Mouse (Mus musculus) frontal cortex, postnatal 36 days (tissue): ENCODE data around the gene Rpl26.

Source experiments
- DNase-seq, 2 experiments: peaks; one replicate each; pipeline ENCODE4 v3.0.0; 2022; ENCODE audit warnings: low spot score in 2 of 2

The Rpl26 gene

GRCm38 (mm10) chr11:68890625-68891024, 10.8 kb upstream of the Rpl26 start:
- no peak for DNase-seq

GRCm38 (mm10) chr11:68891823-68892222, 9.6 kb upstream of the Rpl26 start:
- DNase-seq: no peak

DNA sequence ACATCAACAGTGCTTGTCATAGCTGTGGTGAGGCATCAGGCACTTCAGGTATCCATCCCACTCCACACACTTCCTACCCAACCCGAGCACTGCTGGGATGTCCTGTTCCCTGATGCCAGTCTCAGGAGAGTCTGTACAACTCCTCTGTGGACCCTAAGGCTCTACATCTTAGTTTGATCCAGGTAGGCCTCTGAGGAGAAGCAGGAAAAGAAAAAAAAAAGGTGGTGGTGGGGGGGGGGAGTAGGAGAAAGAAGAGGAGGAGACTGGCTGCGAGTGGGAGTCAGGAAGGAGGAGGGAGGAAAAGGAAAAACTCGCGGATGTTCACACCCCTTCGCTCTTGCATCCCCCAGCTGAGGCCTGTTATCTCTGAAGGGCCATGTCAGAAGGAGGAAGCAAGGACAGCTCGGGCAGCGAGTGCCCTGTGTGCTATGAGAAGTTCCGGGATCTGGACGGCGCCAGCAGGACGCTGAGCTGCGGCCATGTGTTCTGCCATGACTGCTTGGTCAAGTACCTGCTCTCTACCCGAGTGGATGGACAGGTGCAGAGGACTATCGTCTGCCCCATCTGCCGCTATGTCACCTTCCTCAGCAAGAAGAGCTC, 9.1 kb upstream of the Rpl26 start:
- DNase-seq: no peak

- DNase-seq: no peak
These were observed 7.4 kb upstream of the Rpl26 start for GRCm38 (mm10) chr11:68893911-68894464.

- DNase-seq: no peak
These were observed 5.1 kb upstream of the Rpl26 start for GRCm38 (mm10) chr11:68896247-68896646.

DNA sequence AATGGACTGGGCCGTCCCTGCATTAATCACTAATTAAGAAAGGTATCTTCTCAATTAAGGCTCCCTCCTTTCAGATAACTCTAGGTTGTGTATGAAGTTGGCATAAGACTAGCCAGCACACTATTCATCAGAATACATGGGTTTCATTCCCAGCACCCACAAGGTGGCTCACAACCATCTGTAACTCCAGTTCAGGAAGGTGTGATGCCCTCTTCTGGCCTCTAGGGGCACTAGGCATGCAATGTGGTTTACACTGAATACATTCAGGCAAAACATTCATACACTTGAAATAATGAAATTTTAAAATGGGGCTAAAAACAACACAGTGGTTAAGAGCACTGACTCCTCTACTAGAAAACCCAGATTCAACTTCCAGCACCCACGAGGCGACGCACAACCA, 4.3 kb upstream of the Rpl26 start:
- DNase-seq: peak in 1 of 2 experiments; percentile 23

DNA sequence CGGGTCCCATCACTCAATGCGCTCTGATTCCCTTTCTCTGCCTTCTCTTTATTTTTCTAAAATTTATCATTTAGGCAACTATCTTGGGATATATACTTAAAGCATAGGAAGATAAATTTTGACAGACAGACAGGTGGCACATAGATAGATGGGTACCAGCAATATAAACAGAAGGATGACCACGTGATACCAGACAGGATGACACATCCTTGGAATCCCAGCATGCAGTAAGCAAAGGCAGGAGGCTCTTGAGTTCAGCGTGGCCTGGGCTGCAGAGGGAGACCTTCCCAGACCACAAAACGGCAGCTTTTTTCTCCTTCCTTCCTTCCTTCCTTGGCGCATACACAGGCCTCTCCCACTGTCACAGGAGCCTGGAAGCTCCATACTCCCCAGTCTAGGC, 3.5 kb upstream of the Rpl26 start:
- no peak for DNase-seq

DNA sequence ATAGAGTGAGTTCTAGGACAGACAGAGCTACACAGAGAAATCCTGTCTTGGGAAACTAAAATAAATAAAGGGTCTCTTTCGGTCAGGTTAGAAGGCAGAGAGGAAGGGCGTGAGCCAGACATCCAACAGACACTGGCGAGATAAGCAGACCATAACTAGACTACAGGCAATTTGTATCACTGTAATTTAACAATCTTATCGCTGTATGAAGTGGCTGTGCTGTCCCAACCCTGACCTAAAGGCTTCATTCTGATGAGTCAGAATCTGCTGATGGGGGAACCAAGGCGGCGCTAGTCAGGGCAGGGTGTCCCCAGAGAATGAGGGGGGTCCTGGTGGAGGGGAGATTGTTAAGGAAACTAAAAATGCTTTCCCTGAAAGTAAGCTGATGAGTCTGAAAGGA, 2.6 kb upstream of the Rpl26 start:
- no peak for DNase-seq

DNA sequence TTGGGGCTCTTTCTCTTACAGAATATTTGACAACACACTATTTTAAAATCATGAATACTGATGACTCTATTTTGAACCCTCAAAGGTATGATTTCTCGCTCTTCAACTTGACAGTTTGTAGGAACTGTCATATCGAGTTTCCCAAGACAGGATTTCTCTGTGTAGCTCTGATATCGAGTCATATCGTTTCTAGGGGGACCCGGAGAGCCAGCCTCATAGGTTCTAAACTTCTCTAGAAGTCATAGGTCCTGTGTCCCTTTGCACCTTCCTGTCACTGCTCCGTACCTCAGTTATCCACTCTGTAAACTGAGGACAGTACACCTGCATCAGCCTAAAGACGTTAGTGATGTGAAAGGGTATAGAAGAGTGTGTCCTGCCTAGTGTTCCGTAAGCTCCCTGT, 1.6 kb upstream of the Rpl26 start:
- no peak for DNase-seq

GRCm38 (mm10) chr11:68900519-68901350, 648 bp upstream of the Rpl26 start:
- DNase-seq: peak in 1 of 2 experiments; percentile 8

DNA sequence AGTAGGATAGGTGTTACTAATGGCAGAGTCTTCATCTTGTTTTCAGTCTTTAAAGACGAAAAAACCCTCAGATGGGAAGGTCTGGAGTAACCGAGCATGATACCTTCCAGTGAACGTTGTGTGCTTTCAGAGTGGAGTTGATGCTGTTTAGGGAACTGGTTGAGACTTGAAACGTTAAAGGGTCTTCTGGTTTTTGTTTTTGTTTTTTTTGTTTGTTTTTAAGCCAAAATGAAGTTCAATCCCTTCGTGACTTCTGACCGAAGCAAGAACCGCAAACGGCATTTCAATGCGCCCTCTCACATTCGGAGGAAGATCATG, 623 bp downstream of the Rpl26 start:
- no peak for DNase-seq

- no peak for DNase-seq
These were observed 984 bp downstream of the Rpl26 start for GRCm38 (mm10) chr11:68902367-68902766.

- DNase-seq: no peak
These were observed 1.4 kb downstream of the Rpl26 start for GRCm38 (mm10) chr11:68902823-68903222.

DNA sequence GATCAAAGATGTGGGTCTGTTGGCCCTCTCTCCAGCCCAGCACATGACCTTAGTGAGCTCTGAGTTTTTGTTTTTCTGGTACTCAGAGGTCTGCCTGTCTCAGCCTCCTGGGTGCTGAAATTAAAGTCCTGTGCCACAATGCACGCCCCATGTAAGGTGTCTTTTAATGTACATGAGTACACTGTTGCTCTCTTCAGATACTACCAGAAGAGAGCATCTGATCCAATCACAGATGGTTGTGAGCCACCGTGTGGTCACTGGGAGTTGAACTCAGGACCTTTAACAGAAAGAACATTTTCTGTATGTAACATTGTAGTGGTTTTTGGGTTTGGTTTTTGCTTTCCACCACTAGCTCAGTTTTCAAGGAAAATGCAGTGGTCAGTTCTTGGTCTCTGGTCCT, 2.4 kb downstream of the Rpl26 start:
- no peak for DNase-seq

DNA sequence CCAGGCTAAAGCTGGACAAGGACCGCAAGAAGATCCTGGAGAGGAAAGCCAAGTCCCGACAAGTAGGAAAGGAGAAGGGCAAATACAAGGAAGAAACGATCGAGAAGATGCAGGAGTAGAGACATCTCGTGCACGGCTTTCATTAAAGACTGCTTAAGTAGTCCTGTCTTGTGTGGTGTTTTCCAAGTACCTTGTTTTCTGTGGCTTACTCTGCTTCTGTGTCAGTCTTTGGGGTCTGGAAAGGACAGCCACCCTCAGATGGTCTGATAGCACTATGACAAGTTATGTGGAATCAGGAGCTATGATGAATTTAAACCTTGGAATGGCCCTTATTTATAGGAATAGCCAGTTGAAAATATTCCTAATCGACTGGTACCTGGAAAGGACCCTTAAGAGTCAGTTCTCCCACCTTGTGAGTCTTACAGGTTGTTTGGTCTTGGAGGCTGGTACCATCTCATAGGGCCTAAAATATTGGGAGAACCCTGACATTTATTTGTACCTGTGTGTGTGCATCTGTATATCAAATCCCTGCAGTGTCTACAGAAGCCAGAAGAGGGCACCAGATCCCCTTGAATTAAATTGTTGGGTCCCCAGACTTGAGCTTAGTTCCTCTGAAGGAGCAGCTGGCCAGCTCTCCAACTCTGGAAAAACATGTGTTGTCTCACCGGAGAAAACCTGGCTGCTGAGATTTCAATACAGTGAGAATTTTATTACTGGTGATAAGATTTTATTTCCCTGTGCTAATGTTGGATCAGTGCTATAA, 3.2 kb downstream of the Rpl26 start:
- peak; percentile 77 to 92 for DNase-seq

- no peak for DNase-seq
These were observed 3.8 kb downstream of the Rpl26 start for GRCm38 (mm10) chr11:68905138-68905531.

DNA sequence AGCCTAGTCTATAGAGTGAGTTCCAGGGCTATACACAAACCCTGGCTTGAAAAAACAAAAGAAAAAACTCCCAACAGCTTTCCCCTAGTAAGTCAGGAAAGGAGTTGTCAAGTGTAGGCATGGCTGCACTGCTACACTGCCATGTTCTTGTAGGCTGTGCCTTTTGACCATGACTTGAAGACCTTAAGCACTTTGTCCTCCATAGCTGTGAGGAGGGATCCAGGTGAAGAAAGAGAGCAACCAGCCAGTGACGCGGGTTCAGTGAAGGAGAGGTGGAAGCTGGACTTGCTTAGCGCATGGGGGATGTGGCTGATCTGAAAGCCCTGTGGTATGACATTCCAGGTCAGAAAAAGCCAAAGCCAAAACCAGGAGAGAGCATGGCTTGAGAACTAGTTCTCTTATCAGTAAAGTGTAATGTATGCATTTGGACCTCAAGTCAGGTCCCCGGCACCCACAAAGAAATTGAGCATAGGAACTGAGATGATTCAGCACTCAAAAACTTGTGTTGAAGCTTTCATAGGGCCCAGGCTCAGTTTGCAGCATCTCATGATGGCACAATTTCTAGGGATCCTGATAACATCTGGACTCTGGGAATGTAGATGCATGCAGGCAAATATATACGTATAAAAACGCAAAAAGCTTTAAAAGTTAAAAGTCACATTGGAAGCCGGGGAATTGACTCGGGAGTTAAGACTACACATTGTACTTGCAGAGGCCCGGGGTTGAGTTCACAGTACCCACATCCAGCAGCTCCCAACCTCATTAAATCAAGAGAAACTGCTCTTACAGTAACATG, 4.5 kb downstream of the Rpl26 start:
- DNase-seq: no peak

- no peak for DNase-seq
These were observed 5.0 kb downstream of the Rpl26 start for GRCm38 (mm10) chr11:68906461-68906790.

- DNase-seq: no peak
These were observed 5.9 kb downstream of the Rpl26 start for GRCm38 (mm10) chr11:68907251-68907650.

DNA sequence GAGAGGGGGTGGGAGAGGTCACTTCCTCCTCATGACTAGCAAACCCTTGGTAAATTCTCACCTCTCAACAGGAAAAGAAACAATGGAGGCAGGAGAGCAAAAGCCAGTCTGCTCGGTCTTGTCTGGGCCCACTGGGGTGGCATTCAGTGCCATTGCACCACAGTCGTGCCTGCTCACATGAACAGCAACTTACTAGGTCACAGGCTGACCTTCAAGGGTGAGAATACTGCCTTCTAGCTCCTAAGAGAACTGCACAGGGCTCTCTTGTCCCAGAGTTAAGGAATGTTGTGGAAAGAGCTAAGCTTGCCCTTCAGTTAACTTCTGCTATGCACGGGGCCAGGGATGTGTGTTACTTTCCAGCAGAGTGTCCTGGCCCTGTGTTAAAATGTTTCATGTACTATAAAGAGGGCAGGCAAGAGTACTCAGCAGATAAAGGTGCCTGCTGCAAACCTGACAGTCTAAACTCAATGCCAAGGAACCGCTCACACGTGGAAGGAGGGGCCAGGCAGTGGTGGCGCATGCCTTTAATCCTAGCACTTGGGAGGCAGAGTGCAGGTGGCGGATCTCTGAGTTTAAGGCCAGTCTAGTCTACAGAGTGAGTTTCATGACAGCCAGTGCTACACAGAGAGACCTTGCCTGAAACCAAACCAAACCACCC, 7.6 kb downstream of the Rpl26 start:
- no peak for DNase-seq

- DNase-seq: no peak
These were observed 10.3 kb downstream of the Rpl26 start for GRCm38 (mm10) chr11:68911531-68912177.
